Mouse (Mus musculus): ENCODE data around the gene Cpne6. TPM values are rescaled to one million over a fixed set of nuclear protein-coding genes. Genes with fewer than 3 reads are reported as not detected.

The Cpne6 gene
- 100 to 1,000 TPM; 209 to 225 TPM for total RNA-seq (2021)
- long read RNA-seq, experiment 1, transcript Cpne6-203 (17 exons, 2,178 nt) = minor isoform, 7 of 558 reads
- long read RNA-seq, experiment 1, transcript Cpne6-201 (17 exons, 2,201 nt) = major isoform, 128 of 558 reads
- long read RNA-seq, experiment 1, partial matches to known transcripts = 88 of 558 reads
- long read RNA-seq, experiment 1, other reads (novel, unspliced or antisense) = 326 of 558 reads
- long read RNA-seq, experiment 2, transcript Cpne6-201 (17 exons, 2,201 nt) = major isoform, 57 of 452 reads
- long read RNA-seq, experiment 2, transcript Cpne6-205 (15 exons, 2,657 nt) = minor isoform, 10 of 452 reads
- long read RNA-seq, experiment 2, transcript Cpne6-206 (13 exons, 4,000 nt) = minor isoform, 5 of 452 reads
- long read RNA-seq, experiment 2, partial matches to known transcripts = 57 of 452 reads
- long read RNA-seq, experiment 2, other reads (novel, unspliced or antisense) = 320 of 452 reads

DNA sequence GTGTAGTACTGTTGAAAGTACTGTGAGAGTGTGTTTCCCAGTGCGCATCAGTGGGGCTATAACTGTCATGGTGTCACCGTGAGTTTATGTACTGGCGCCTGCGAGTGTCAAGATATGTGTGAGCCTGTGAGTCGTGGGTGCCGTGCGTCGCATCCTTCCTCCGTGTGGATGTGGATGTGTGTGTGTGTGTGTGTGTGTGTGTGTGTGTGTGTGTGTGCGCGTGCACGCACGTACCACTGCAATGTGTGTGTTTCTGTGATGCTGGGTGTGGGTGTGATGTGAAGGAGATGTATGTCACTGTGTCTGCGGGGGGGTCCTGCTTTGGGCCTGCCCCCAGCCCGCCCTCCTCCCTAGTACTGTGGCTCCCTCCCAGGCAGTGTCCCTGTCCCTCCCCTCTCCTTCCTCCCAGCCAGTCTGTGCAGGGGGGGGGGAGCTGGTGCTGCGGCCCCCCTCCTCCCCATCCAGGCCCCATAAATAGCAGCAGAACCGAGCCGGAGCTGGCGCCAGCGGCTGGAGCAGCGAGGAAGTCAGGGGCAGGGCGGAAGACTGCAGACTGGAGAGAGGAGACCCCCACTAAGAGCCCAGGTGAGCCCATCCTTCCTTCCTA is at the start of gene Cpne6:
Gene Cpne6, plus strand, starts transcription at position 321 of the 607 bp plus-strand sequence.
- intact Hi-C loops (cut with DNase I) = loop anchor here (1.0 kb wide), 1 partner anchor 9 kb away; no protein-coding TSS in a partner anchor
- H3K4me3 ChIP-seq = peak within 1 kb of the TSS; percentile 60
- peak; percentile 56 to 68 for DNase-seq (ENCODE audit: extremely low spot score in 1 of 2, low spot score in 2 of 2)
- no peak for TF ChIP-seq CTCF (IDR thresholded peaks at IDR 0.05)
- peak within 1 kb of the TSS; percentile 92 for H3K27ac ChIP-seq

- no peak overlapping the region for H3K4me3 ChIP-seq
- no peak for TF ChIP-seq CTCF (IDR thresholded peaks at IDR 0.05)
- no peak overlapping the region for H3K27ac ChIP-seq
- intact Hi-C loops (cut with DNase I) = no loop called here
- DNase-seq (ENCODE audit: extremely low spot score in 1 of 2, low spot score in 2 of 2) = no peak
Measured at GRCm38 (mm10) chr14:55461757-55462156, 48.5 kb upstream of the Cpne6 start.

DNA sequence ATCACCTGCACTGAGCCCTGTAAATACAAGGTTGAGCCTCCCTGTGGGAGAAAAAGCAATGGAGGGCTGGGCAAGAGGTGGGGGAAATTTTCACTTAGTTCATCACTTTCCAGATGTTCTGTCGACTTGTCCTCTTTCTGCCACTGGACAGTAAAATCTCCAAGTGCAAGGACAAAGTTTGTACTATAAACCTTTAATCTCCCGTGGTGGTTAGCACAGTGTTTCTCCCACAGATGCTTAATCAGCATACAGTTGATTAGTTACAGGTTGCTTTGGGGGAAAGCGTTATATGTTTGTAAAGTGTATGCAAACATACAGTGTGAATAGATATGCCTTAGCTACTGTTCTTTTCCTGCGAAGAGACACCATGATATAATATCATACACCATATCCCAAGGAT is 43.8 kb upstream of the Cpne6 start:
- TF ChIP-seq CTCF (IDR thresholded peaks at IDR 0.05) = no peak
- intact Hi-C loops (cut with DNase I) = no loop called here
- DNase-seq (ENCODE audit: extremely low spot score in 1 of 2, low spot score in 2 of 2) = no peak
- H3K4me3 ChIP-seq = no peak overlapping the region
- no peak overlapping the region for H3K27ac ChIP-seq

- TF ChIP-seq CTCF (IDR thresholded peaks at IDR 0.05) = no peak
- no peak for DNase-seq (ENCODE audit: extremely low spot score in 1 of 2, low spot score in 2 of 2)
- H3K27ac ChIP-seq = no peak overlapping the region
- intact Hi-C loops (cut with DNase I) = no loop called here
- H3K4me3 ChIP-seq = no peak overlapping the region
Measured at GRCm38 (mm10) chr14:55467108-55467507, 43.1 kb upstream of the Cpne6 start.

- intact Hi-C loops (cut with DNase I) = no loop called here
- no peak for TF ChIP-seq CTCF (IDR thresholded peaks at IDR 0.05)
- no peak for DNase-seq (ENCODE audit: extremely low spot score in 1 of 2, low spot score in 2 of 2)
- Histone ChIP-seq H3K27ac (no peak overlapping the region), H3K4me3 (no peak overlapping the region)
Measured at GRCm38 (mm10) chr14:55468301-55468741, 41.9 kb upstream of the Cpne6 start.

DNA sequence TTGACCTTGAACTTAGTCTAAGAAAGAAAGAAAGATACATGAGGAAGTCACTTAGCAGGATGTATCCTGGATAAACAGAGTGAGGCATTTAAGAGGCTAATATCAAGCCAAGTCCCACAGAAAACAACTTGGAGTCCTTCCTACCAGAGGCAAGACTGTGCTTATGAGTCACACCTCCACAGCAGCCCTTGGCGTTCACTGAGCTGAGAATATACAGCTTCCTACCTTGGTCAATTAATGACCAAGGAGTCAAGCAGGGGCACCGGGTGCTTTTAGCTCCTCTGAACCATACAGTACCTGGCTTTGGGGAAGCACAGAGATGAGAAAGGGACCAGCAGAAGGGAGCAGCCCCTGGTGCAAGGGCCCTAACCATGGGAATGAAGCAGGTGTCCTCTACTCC is 41.2 kb upstream of the Cpne6 start:
- intact Hi-C loops (cut with DNase I) = no loop called here
- no peak for TF ChIP-seq CTCF (IDR thresholded peaks at IDR 0.05)
- no peak for DNase-seq (ENCODE audit: extremely low spot score in 1 of 2, low spot score in 2 of 2)
- no peak overlapping the region for H3K27ac ChIP-seq
- no peak overlapping the region for H3K4me3 ChIP-seq

GRCm38 (mm10) chr14:55469821-55470220 is 40.4 kb upstream of the Cpne6 start:
- no peak overlapping the region for H3K4me3 ChIP-seq

DNA sequence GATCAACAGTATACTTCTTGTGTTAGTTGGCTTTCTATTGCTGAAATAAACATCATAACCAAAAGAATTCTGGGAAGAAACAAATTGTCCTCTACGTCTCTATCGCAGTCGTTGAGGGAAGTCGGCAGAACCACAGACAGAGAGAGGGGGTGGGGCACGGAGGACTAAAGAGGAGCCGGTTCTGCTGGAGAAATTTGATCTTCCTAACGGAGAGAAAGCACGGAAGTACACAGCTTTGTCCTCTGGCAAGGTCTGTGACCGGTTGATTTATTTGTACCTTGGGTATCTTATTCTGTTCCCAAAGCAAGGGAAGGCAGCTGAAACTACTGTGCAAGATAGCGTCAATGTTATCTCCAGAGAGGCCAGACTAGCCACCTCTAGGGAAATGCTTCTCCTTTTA is 39.4 kb upstream of the Cpne6 start:
- H3K4me3 ChIP-seq = no peak overlapping the region
- intact Hi-C loops (cut with DNase I) = no loop called here
- no peak for DNase-seq (ENCODE audit: extremely low spot score in 1 of 2, low spot score in 2 of 2)
- TF ChIP-seq CTCF (IDR thresholded peaks at IDR 0.05) = no peak
- no peak overlapping the region for H3K27ac ChIP-seq

More at GRCm38 (mm10) chr14:55469821-55470220, 40.4 kb upstream of the Cpne6 start:
- intact Hi-C loops (cut with DNase I) = no loop called here
- TF ChIP-seq CTCF (IDR thresholded peaks at IDR 0.05) = no peak
- DNase-seq (ENCODE audit: extremely low spot score in 1 of 2, low spot score in 2 of 2) = no peak
- no peak overlapping the region for H3K27ac ChIP-seq

GRCm38 (mm10) chr14:55475654-55476053 is 34.6 kb upstream of the Cpne6 start:
- H3K27ac ChIP-seq = no peak overlapping the region
- H3K4me3 ChIP-seq = no peak overlapping the region
- intact Hi-C loops (cut with DNase I) = no loop called here
- TF ChIP-seq CTCF (IDR thresholded peaks at IDR 0.05) = no peak
- DNase-seq (ENCODE audit: extremely low spot score in 1 of 2, low spot score in 2 of 2) = no peak

- no peak for DNase-seq (ENCODE audit: extremely low spot score in 1 of 2, low spot score in 2 of 2)
- intact Hi-C loops (cut with DNase I) = no loop called here
- TF ChIP-seq CTCF (IDR thresholded peaks at IDR 0.05) = no peak
- no peak overlapping the region for H3K27ac ChIP-seq
- H3K4me3 ChIP-seq = no peak overlapping the region
Measured at GRCm38 (mm10) chr14:55477421-55477820, 32.8 kb upstream of the Cpne6 start.

- no peak for TF ChIP-seq CTCF (IDR thresholded peaks at IDR 0.05)
- DNase-seq (ENCODE audit: extremely low spot score in 1 of 2, low spot score in 2 of 2) = no peak
- no peak overlapping the region for H3K4me3 ChIP-seq
- intact Hi-C loops (cut with DNase I) = no loop called here
- no peak overlapping the region for H3K27ac ChIP-seq
Measured at GRCm38 (mm10) chr14:55477829-55478228, 32.4 kb upstream of the Cpne6 start.

Measured in left cerebral cortex, adult 2 months (tissue).